Mouse (Mus musculus) embryonic fibroblast, embryonic 13.5 days (primary cell): ENCODE measurements around the gene Cmya5.

ENCODE experiments used
- CTCF ChIP-seq: IDR thresholded peaks from 2 replicates; pipeline ENCODE4 v1.5.1; 2011; ENCODE audit warnings: mild to moderate bottlenecking, control low read depth, low read length, moderate library complexity, borderline replicate concordance; ENCODE audit not compliant: insufficient read depth
- POLR2A ChIP-seq: IDR thresholded peaks from 2 replicates; pipeline ENCODE4 v1.6.1; 2011; ENCODE audit warnings: low read depth, mild to moderate bottlenecking, control low read depth, low read length, moderate library complexity

DNA sequence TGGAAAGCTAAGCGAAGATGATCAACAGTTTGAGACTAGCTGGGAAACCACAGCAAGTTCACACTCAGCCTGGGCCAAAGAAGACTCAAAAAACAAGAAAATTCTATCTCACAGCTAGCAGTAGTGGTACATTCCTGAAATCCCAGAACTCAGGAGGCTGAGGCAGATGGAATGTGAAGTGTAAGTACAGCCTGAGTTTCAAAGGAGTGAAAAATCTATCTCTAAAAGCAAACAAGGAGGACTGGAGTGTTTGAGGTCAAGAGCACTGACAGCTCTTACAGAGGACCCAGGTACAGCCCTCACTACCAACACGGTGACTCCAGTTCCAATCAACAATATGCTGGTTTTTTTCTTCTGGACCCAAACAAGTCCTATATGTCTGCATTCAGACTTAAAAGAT is 44.9 kb upstream of the Cmya5 start:
- TF ChIP-seq POLR2A (no peak), CTCF (no peak)
